Mouse (Mus musculus): ENCODE results near the gene Lrrk2. TPM values are rescaled to one million over a fixed set of nuclear protein-coding genes. Genes with fewer than 3 reads are reported as not detected.

Gene Lrrk2
- total RNA-seq, 1 experiment = 6.0 TPM

GRCm38 (mm10) chr15:91735216-91735922 lies 62.4 kb downstream of the Lrrk2 start:
- Histone ChIP-seq H3K36me3 (ENCODE audit: control insufficient read depth, insufficient read depth, low read length, poor library complexity, severe bottlenecking) (no peaks in the 10 kb centered on the region), H3K27ac (ENCODE audit: insufficient read depth, low read depth, low read length, poor library complexity, severe bottlenecking) (no peak overlapping the region), H3K9me3 (ENCODE audit: control insufficient read depth, insufficient read depth, low read depth, low read length) (no peaks in the 10 kb centered on the region), H3K9ac (ENCODE audit: insufficient read depth, low read depth, low read length, poor library complexity, severe bottlenecking) (no peak overlapping the region), H3K4me3 (ENCODE audit: insufficient read depth in 1 of 2, low read depth in 1 of 2, low read length in 2 of 2, poor library complexity in 1 of 2, severe bottlenecking in 1 of 2) (no peak overlapping the region), H3K4me1 (ENCODE audit: control insufficient read depth in 2 of 2, insufficient read depth in 2 of 2, low read length in 2 of 2, poor library complexity in 1 of 2) (no peaks in the 10 kb centered on the region)
- DNase-seq (ENCODE audit: low read depth, low spot score) = peak; percentile 35
- in situ Hi-C loops (cut with MboI; ENCODE audit: low sequenced_read_pairs in 2 of 2, unreplicated experiment in 2 of 2) = loop anchor here in 1 of 2 experiments (25.0 kb wide), 1 partner anchor 248 kb away; no protein-coding TSS in a partner anchor
- TF ChIP-seq ZC3H11A (IDR thresholded peaks at IDR 0.05; ENCODE audit: borderline replicate concordance, low read depth, low read length) (no peak), HCFC1 (IDR thresholded peaks at IDR 0.05; ENCODE audit: borderline replicate concordance, insufficient read depth, low read length) (no peak), MAFK (IDR thresholded peaks at IDR 0.05; ENCODE audit: insufficient read depth, low read depth, low read length) (no peak)

- no peak overlapping the region for H3K4me3 ChIP-seq (ENCODE audit: insufficient read depth in 1 of 2, low read depth in 1 of 2, low read length in 2 of 2, poor library complexity in 1 of 2, severe bottlenecking in 1 of 2)
- no peak for TF ChIP-seq CHD2 (IDR thresholded peaks at IDR 0.05; ENCODE audit: low read depth, low read length)
- no peak for TF ChIP-seq MAFK (IDR thresholded peaks at IDR 0.05; ENCODE audit: insufficient read depth, low read depth, low read length)
- TF ChIP-seq ZNF384 (IDR thresholded peaks at IDR 0.05; ENCODE audit: low read depth, low read length) = no peak
- no peak for TF ChIP-seq HCFC1 (IDR thresholded peaks at IDR 0.05; ENCODE audit: borderline replicate concordance, insufficient read depth, low read length)
- TF ChIP-seq ZC3H11A (IDR thresholded peaks at IDR 0.05; ENCODE audit: borderline replicate concordance, low read depth, low read length) = no peak
- no peak overlapping the region for H3K27ac ChIP-seq (ENCODE audit: insufficient read depth, low read depth, low read length, poor library complexity, severe bottlenecking)
- no peaks in the 10 kb centered on the region for H3K36me3 ChIP-seq (ENCODE audit: control insufficient read depth, insufficient read depth, low read length, poor library complexity, severe bottlenecking)
- no peaks in the 10 kb centered on the region for H3K9me3 ChIP-seq (ENCODE audit: control insufficient read depth, insufficient read depth, low read depth, low read length)
- no peaks in the 10 kb centered on the region for H3K4me1 ChIP-seq (ENCODE audit: control insufficient read depth in 2 of 2, insufficient read depth in 2 of 2, low read length in 2 of 2, poor library complexity in 1 of 2)
- in situ Hi-C loops (cut with MboI; ENCODE audit: low sequenced_read_pairs in 2 of 2, unreplicated experiment in 2 of 2) = loop anchor here in 1 of 2 experiments (25.0 kb wide), 1 partner anchor 250 kb away; no protein-coding TSS in a partner anchor
- DNase-seq (ENCODE audit: low read depth, low spot score) = peak; percentile 57
- no peak overlapping the region for H3K9ac ChIP-seq (ENCODE audit: insufficient read depth, low read depth, low read length, poor library complexity, severe bottlenecking)
Measured at GRCm38 (mm10) chr15:91736791-91737533, 64.0 kb downstream of the Lrrk2 start.

GRCm38 (mm10) chr15:91738808-91739207 lies 65.8 kb downstream of the Lrrk2 start:
- H3K9ac ChIP-seq (ENCODE audit: insufficient read depth, low read depth, low read length, poor library complexity, severe bottlenecking) = no peak overlapping the region
- TF ChIP-seq MAFK (IDR thresholded peaks at IDR 0.05; ENCODE audit: insufficient read depth, low read depth, low read length) (no peak), ZNF384 (IDR thresholded peaks at IDR 0.05; ENCODE audit: low read depth, low read length) (no peak), CHD2 (IDR thresholded peaks at IDR 0.05; ENCODE audit: low read depth, low read length) (no peak), HCFC1 (IDR thresholded peaks at IDR 0.05; ENCODE audit: borderline replicate concordance, insufficient read depth, low read length) (no peak), ZC3H11A (IDR thresholded peaks at IDR 0.05; ENCODE audit: borderline replicate concordance, low read depth, low read length) (no peak)
- H3K4me3 ChIP-seq (ENCODE audit: insufficient read depth in 1 of 2, low read depth in 1 of 2, low read length in 2 of 2, poor library complexity in 1 of 2, severe bottlenecking in 1 of 2) = no peak overlapping the region
- H3K27ac ChIP-seq (ENCODE audit: insufficient read depth, low read depth, low read length, poor library complexity, severe bottlenecking) = no peak overlapping the region
- DNase-seq (ENCODE audit: low read depth, low spot score) = no peak
- H3K36me3 ChIP-seq (ENCODE audit: control insufficient read depth, insufficient read depth, low read length, poor library complexity, severe bottlenecking) = no peaks in the 10 kb centered on the region
- H3K4me1 ChIP-seq (ENCODE audit: control insufficient read depth in 2 of 2, insufficient read depth in 2 of 2, low read length in 2 of 2, poor library complexity in 1 of 2) = no peaks in the 10 kb centered on the region
- in situ Hi-C loops (cut with MboI; ENCODE audit: low sequenced_read_pairs in 2 of 2, unreplicated experiment in 2 of 2) = loop anchor here in 1 of 2 experiments (25.0 kb wide), 1 partner anchor 252 kb away; no protein-coding TSS in a partner anchor
- H3K9me3 ChIP-seq (ENCODE audit: control insufficient read depth, insufficient read depth, low read depth, low read length) = no peaks in the 10 kb centered on the region

- no peak for DNase-seq (ENCODE audit: low read depth, low spot score)
- Histone ChIP-seq H3K4me3 (ENCODE audit: insufficient read depth in 1 of 2, low read depth in 1 of 2, low read length in 2 of 2, poor library complexity in 1 of 2, severe bottlenecking in 1 of 2) (no peak overlapping the region), H3K4me1 (ENCODE audit: control insufficient read depth in 2 of 2, insufficient read depth in 2 of 2, low read length in 2 of 2, poor library complexity in 1 of 2) (no peaks in the 10 kb centered on the region), H3K27ac (ENCODE audit: insufficient read depth, low read depth, low read length, poor library complexity, severe bottlenecking) (no peak overlapping the region), H3K9me3 (ENCODE audit: control insufficient read depth, insufficient read depth, low read depth, low read length) (no peaks in the 10 kb centered on the region), H3K9ac (ENCODE audit: insufficient read depth, low read depth, low read length, poor library complexity, severe bottlenecking) (no peak overlapping the region), H3K36me3 (ENCODE audit: control insufficient read depth, insufficient read depth, low read length, poor library complexity, severe bottlenecking) (no peaks in the 10 kb centered on the region)
- in situ Hi-C loops (cut with MboI; ENCODE audit: low sequenced_read_pairs in 2 of 2, unreplicated experiment in 2 of 2) = loop anchor here in 1 of 2 experiments (25.0 kb wide), 1 partner anchor 258 kb away; no protein-coding TSS in a partner anchor
- no peak for TF ChIP-seq ZC3H11A (IDR thresholded peaks at IDR 0.05; ENCODE audit: borderline replicate concordance, low read depth, low read length)
- no peak for TF ChIP-seq MAFK (IDR thresholded peaks at IDR 0.05; ENCODE audit: insufficient read depth, low read depth, low read length)
- no peak for TF ChIP-seq HCFC1 (IDR thresholded peaks at IDR 0.05; ENCODE audit: borderline replicate concordance, insufficient read depth, low read length)
- TF ChIP-seq ZNF384 (IDR thresholded peaks at IDR 0.05; ENCODE audit: low read depth, low read length) = no peak
- TF ChIP-seq CHD2 (IDR thresholded peaks at IDR 0.05; ENCODE audit: low read depth, low read length) = no peak
Measured at GRCm38 (mm10) chr15:91745501-91745900, 72.5 kb downstream of the Lrrk2 start.

Measured in ES-E14 (cell line).